Mouse (Mus musculus) midbrain, embryonic 15.5 days (tissue): ENCODE measurements around the gene Nfasc. TPM values are rescaled to one million over a fixed set of nuclear protein-coding genes. Genes with fewer than 3 reads are reported as not detected.

Source experiments
- ATAC-seq: fragments of 200-750 bp; cut with Nextera tagmentation; replicated peaks from 2 replicates; pipeline ENCODE4 v1.8.0; 2017; ENCODE audit warnings: moderate TSS enrichment
- H3K27ac ChIP-seq: fragments of 300-500 bp; sonication (generic); 2 replicates; pipeline ENCODE4 v1.5.1; 2015; ENCODE audit warnings: mild to moderate bottlenecking, inconsistent platforms
- H3K27me3 ChIP-seq: fragments of 300-500 bp; sonication (generic); replicated peaks from 2 replicates; pipeline ENCODE4 v1.6.1; 2015; ENCODE audit warnings: inconsistent platforms
- H3K36me3 ChIP-seq: fragments of 300-500 bp; sonication (generic); replicated peaks from 2 replicates; pipeline ENCODE4 v1.6.1; 2015; ENCODE audit warnings: inconsistent platforms
- H3K4me1 ChIP-seq: fragments of 300-500 bp; sonication (generic); 2 replicates; pipeline ENCODE4 v1.6.1; 2015; ENCODE audit warnings: inconsistent platforms
- H3K4me2 ChIP-seq: fragments of 300-500 bp; sonication (generic); 2 replicates; pipeline ENCODE4 v1.6.1; 2015; ENCODE audit warnings: inconsistent platforms, mild to moderate bottlenecking, moderate library complexity
- H3K4me3 ChIP-seq: fragments of 300-500 bp; sonication (generic); 2 replicates; pipeline ENCODE4 v1.5.1; 2015; ENCODE audit warnings: mild to moderate bottlenecking, inconsistent platforms
- H3K9ac ChIP-seq: fragments of 300-500 bp; sonication (generic); 2 replicates; pipeline ENCODE4 v1.6.1; 2015; ENCODE audit warnings: mild to moderate bottlenecking, inconsistent platforms
- H3K9me3 ChIP-seq: fragments of 300-500 bp; sonication (generic); 2 replicates; pipeline ENCODE4 v1.6.1; 2016; ENCODE audit warnings: inconsistent platforms
- WGBS: fragments of 180-500 bp; shearing (Covaris S2); methylation state at CpG from one replicate; pipeline ENCODE4 v1.1.7; 2015; ENCODE audit warnings: mixed read lengths; 5-methylcytosine and 5-hydroxymethylcytosine counted together
- polyA plus RNA-seq: library from polyadenylated mRNA; unstranded; fragments of >200 nt; fragmentation: Nextera tagmentation; extraction: Ambion mirVana; gene quantifications from 2 replicates; pipeline ENCODE4 v1.2.1, GENCODE M21; 2015

Gene Nfasc
- polyA plus RNA-seq, 1 experiment from 2014 or later: 52.3 TPM

DNA sequence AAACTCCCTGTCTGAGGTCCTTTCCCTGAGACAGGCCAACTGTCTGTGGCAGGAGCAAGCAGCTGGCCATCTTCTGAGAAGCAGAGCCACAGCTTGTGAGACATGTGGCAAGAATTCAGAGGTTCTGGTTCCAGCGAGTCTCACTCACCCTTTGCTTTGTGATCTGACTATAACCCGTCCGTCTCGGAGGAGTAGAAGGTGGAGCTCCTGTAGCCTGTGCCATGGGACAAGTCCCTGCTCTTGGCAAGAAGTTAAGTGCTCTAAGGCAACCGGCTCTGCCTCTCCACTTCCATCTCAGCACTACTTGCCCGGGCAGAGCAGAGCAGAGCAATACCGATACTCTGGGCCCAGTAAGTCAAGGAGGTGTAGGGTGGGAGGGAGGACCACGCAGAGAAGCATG is 170.7 kb downstream of the Nfasc start:
- Histone ChIP-seq H3K9ac (no peak overlapping the region), H3K27ac (no peak overlapping the region; the same call in 1 of the 2 replicates), H3K4me3 (no peak overlapping the region), H3K9me3 (no peaks in the 10 kb centered on the region), H3K4me1 (peaks cover 6% of the 10 kb centered on the region), H3K36me3 (peaks cover 8% of the 10 kb centered on the region; the same call in 1 of the 2 replicates), H3K4me2 (no peak overlapping the region), H3K27me3 (no peaks in the 10 kb centered on the region)
- WGBS: 92% methylated on average over 8 of the region's 8 CpGs
- no peak for ATAC-seq

DNA sequence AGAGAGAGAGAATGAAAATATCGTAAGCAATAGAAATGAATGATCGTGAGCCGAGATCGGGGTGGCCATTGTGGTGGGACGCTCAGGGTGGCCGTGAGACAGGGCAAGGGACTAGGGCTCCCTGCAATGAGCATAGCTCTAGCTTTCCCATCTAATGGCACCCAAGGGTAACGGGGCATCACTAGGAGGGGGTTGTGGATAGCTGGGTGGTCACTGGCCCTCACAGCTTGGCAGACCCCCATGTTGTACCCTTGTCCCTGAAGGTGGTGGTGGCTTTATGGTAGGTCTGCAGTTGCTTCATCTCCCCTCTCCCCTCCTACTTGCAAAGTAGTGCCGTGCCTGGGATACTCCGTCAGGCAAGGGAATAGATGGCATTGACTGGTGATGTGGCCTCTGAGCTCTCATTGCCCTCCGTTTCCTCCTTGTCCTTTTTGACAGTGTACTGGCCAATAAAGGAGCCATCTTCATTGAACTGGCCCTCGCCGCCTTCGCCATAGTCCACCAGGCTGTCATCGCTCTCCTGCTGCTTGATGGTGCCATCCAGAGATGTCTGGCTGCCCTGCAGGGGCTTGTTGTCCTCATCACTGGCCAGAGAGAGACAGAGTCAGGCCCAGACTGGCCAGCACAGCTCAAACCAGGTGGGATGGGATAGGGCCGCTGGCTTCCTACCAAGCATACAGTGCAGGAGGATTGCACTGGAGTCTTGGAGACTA is 171.4 kb downstream of the Nfasc start:
- H3K27ac ChIP-seq: 0 out of 2 replicates have a peak overlapping the region, but pooled peaks have one; percentile 2
- no peaks in the 10 kb centered on the region for H3K9me3 ChIP-seq
- no peak overlapping the region for H3K9ac ChIP-seq
- no peaks in the 10 kb centered on the region for H3K27me3 ChIP-seq
- H3K4me3 ChIP-seq: no peak overlapping the region
- WGBS: 94% methylated on average over 15 of the region's 15 CpGs
- peaks cover 8% of the 10 kb centered on the region; the same call in 1 of the 2 replicates for H3K36me3 ChIP-seq
- no peak for ATAC-seq
- no peak overlapping the region for H3K4me2 ChIP-seq
- peaks cover 9% of the 10 kb centered on the region for H3K4me1 ChIP-seq

GRCm38 (mm10) chr1:132569516-132569915 is 172.1 kb downstream of the Nfasc start:
- WGBS: 65% methylated on average over 9 of the region's 9 CpGs
- no peak overlapping the region for H3K4me2 ChIP-seq
- peaks cover 14% of the 10 kb centered on the region for H3K4me1 ChIP-seq
- H3K27me3 ChIP-seq: no peaks in the 10 kb centered on the region
- H3K9me3 ChIP-seq: no peaks in the 10 kb centered on the region
- no peak overlapping the region for H3K4me3 ChIP-seq
- peaks cover 8% of the 10 kb centered on the region; the same call in 1 of the 2 replicates for H3K36me3 ChIP-seq
- no peak for ATAC-seq
- H3K27ac ChIP-seq: no peak overlapping the region
- no peak overlapping the region for H3K9ac ChIP-seq

DNA sequence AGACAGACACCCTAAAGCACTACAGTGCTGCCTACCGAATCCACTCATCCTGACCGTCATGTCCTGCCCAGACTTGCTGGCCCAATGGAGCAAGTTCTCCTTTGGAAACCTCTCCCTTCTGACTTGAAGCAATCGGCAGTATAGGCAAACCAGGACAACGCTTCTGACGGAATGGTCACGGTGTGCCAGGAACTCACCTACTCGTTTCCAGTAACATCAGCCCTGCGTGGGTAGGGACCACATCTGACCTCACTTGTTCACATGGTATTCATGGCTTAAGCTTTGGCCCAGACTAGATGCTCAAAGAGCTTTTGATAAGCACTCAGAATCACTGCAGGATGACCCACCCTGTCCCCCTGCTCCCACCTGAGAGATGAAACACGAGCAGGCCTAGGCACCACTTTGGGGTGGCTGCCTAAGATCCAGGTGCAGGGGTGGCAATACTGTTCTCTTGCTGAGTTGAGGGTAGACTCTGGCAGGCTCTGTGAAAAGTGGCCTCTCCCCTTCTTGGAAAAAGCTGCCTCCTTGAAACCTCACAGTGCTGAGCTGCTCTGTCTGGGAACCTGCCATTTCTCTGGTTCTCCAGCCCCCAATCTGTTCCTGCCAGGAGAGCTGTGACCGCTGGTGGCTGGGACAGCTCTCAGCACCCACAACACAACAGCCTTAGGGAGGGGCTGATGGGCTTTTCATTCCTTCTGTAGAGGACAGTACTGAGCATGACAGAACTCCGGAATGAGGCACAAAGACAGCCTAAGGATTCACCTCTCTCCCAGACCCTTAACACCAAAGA is 174.1 kb downstream of the Nfasc start:
- Histone ChIP-seq H3K4me2 (no peak overlapping the region), H3K4me1 (peaks cover 14% of the 10 kb centered on the region), H3K9ac (no peak overlapping the region), H3K4me3 (no peak overlapping the region), H3K27me3 (no peaks in the 10 kb centered on the region), H3K27ac (0 out of 2 replicates have a peak overlapping the region, but pooled peaks have one; percentile 34), H3K9me3 (no peaks in the 10 kb centered on the region), H3K36me3 (0 out of 2 replicates have a peak, but pooled peaks cover 8% of the 10 kb centered on the region)
- WGBS: 82% methylated on average over 11 of the region's 11 CpGs
- ATAC-seq: no peak

GRCm38 (mm10) chr1:132565766-132566165 is 175.8 kb downstream of the Nfasc start:
- no peak for ATAC-seq
- Histone ChIP-seq H3K36me3 (0 out of 2 replicates have a peak, but pooled peaks cover 6% of the 10 kb centered on the region), H3K27ac (peak overlapping the region; percentile 18; the same call in 1 of the 2 replicates), H3K4me3 (no peak overlapping the region), H3K4me2 (no peak overlapping the region), H3K9me3 (no peaks in the 10 kb centered on the region), H3K9ac (no peak overlapping the region), H3K4me1 (peaks cover 28% of the 10 kb centered on the region), H3K27me3 (no peaks in the 10 kb centered on the region)
- 68% methylated on average over 7 of the region's 7 CpGs for WGBS

DNA sequence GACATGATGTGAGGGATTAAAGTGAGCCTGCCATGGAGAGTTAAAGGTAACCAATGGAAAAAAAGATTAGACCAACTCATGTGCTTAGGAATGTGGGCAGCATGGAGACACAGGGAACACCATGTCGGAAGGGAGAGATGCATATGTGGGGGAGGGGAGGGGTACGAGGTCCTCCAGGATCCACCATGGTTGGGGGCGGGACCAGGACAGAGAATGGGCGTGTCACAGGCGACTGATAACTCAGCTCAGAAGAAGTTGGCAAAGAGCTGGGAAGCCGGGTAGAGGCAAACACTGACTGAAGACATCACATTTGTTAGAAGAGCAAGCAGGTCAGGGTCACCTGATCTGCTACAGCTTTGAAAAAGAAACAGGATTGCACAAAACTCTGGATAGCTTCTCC is 176.7 kb downstream of the Nfasc start:
- no peak overlapping the region for H3K4me3 ChIP-seq
- ATAC-seq: no peak
- no peaks in the 10 kb centered on the region for H3K9me3 ChIP-seq
- WGBS: 34% methylated on average over 6 of the region's 6 CpGs
- no peak overlapping the region for H3K27ac ChIP-seq
- peaks cover 28% of the 10 kb centered on the region for H3K4me1 ChIP-seq
- H3K9ac ChIP-seq: no peak overlapping the region
- H3K4me2 ChIP-seq: no peak overlapping the region
- H3K27me3 ChIP-seq: no peaks in the 10 kb centered on the region
- H3K36me3 ChIP-seq: no peaks in the 10 kb centered on the region

GRCm38 (mm10) chr1:132562337-132562795 is 179.2 kb downstream of the Nfasc start:
- no peak overlapping the region for H3K4me2 ChIP-seq
- ATAC-seq: peak; percentile 43
- no peaks in the 10 kb centered on the region for H3K36me3 ChIP-seq
- H3K27me3 ChIP-seq: no peaks in the 10 kb centered on the region
- no peaks in the 10 kb centered on the region for H3K9me3 ChIP-seq
- H3K27ac ChIP-seq: peak overlapping the region; percentile 72
- H3K9ac ChIP-seq: no peak overlapping the region
- WGBS: 8% methylated on average over 10 of the region's 10 CpGs
- H3K4me3 ChIP-seq: no peak overlapping the region
- H3K4me1 ChIP-seq: peaks cover 47% of the 10 kb centered on the region

- no peak for ATAC-seq
- H3K9ac ChIP-seq: no peak overlapping the region
- no peak overlapping the region for H3K4me2 ChIP-seq
- H3K9me3 ChIP-seq: no peaks in the 10 kb centered on the region
- peak overlapping the region; percentile 72 for H3K27ac ChIP-seq
- no peaks in the 10 kb centered on the region for H3K27me3 ChIP-seq
- 59% methylated on average over 8 of the region's 8 CpGs for WGBS
- H3K4me1 ChIP-seq: peaks cover 46% of the 10 kb centered on the region
- no peak overlapping the region for H3K4me3 ChIP-seq
- no peaks in the 10 kb centered on the region for H3K36me3 ChIP-seq
Observed at GRCm38 (mm10) chr1:132560907-132561700, 180.5 kb downstream of the Nfasc start.

DNA sequence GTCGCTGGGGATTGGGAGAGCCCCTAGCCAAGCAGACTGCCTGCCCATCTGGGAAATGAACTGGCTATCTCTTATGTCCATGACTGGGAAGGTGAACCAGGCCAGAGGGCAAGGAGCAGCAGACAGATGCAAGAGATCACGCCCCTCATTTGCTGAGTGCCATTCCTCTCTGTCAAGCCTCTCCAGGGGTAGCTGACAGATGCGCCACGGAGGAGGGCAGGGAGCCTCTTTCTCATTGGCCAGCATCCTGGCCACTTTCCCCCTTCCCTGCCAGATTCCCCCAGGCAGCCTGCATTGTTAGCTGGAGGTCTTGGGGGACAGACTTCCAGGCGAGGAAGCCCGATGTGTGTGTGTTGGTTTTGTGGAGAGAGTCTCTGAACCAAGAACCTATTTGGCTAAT is 182.6 kb downstream of the Nfasc start:
- Histone ChIP-seq H3K27me3 (no peaks in the 10 kb centered on the region), H3K27ac (peak overlapping the region; percentile 64; the same call in 1 of the 2 replicates), H3K9ac (no peak overlapping the region), H3K4me1 (peaks cover 36% of the 10 kb centered on the region), H3K36me3 (no peaks in the 10 kb centered on the region), H3K9me3 (no peaks in the 10 kb centered on the region), H3K4me3 (no peak overlapping the region), H3K4me2 (no peak overlapping the region)
- 14% methylated on average over 6 of the region's 6 CpGs for WGBS
- no peak; the same call in 1 of the 2 replicates for ATAC-seq

DNA sequence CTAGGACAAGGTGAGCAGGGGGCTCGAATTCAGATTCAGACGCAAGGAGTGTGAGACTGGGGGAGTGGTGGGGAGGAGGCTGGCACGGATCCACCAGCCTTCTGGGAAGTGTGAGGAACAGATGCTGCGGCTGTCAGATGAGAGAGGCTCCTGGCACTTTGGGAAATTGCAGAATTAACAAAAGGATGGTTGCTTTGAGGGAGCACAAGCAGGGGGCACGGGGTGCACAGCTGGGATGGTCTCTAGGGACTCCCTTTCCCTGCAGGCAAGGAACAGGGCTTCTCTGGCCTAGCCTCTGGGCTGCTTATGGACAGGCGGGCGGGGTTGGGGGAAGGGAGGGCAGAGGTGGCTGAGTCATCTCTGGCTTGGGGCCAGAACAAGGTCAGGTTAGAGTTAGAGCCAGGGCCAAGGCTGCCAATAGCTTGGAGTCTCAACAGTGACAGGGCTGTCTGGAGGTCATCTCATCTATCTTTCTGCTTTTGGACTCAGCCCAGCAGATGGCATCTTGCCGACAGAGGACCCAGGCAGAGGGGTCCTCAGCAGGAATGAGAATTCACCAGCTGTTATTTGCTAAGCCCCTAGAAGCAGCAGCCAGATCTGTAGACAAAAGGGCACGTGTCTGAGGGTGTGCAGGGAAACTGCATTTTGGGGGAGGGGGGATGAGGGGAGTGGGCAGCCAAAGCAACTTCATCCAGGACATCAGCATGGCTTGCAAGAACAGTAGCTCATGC is 183.5 kb downstream of the Nfasc start:
- no peaks in the 10 kb centered on the region for H3K9me3 ChIP-seq
- H3K4me2 ChIP-seq: no peak overlapping the region
- no peaks in the 10 kb centered on the region for H3K27me3 ChIP-seq
- no peak overlapping the region for H3K9ac ChIP-seq
- ATAC-seq: peak; percentile 38
- no peaks in the 10 kb centered on the region for H3K36me3 ChIP-seq
- H3K27ac ChIP-seq: peak overlapping the region; percentile 64
- H3K4me3 ChIP-seq: no peak overlapping the region
- H3K4me1 ChIP-seq: peaks cover 36% of the 10 kb centered on the region
- 14% methylated on average over 9 of the region's 9 CpGs for WGBS

DNA sequence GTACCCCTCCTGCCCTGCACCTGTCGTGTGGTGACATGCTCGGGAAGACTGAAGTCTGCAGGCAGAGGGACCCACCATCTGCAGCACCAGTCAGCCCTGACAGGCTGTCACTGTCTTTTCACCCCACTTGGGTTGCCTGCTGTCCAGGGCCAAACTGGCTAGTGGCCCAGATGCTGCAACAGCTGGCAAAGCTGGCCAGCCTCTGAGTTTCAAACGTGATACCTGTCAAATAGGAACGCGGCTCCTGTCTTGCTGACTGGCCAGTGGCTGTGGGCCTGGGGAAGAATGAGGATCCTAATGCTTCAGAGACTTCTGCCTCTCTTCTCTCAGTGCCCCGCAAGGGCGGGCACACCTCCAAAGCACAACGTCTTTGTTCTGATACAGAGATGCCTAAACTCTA is 197.8 kb downstream of the Nfasc start:
- no peak overlapping the region for H3K4me3 ChIP-seq
- no peaks in the 10 kb centered on the region for H3K27me3 ChIP-seq
- no peaks in the 10 kb centered on the region for H3K9me3 ChIP-seq
- WGBS: 62% methylated on average over 8 of the region's 8 CpGs
- H3K27ac ChIP-seq: peak overlapping the region; percentile 85; the same call in 1 of the 2 replicates
- no peaks in the 10 kb centered on the region for H3K36me3 ChIP-seq
- peaks cover 43% of the 10 kb centered on the region for H3K4me1 ChIP-seq
- no peak overlapping the region for H3K4me2 ChIP-seq
- ATAC-seq: 0 out of 2 replicates have a peak, but pooled peaks have one; percentile 16
- no peak overlapping the region for H3K9ac ChIP-seq
